Mouse (Mus musculus): ENCODE results near the gene Hopx. TPM values are rescaled to one million over a fixed set of nuclear protein-coding genes. Genes with fewer than 3 reads are reported as not detected.
A peak's percentile ranks its signal among the peaks of the same experiment; 100 is the strongest.

Gene Hopx
- 2.0 and 3.2 TPM in 2 replicates for polyA plus RNA-seq (2014; fragmentation: Nextera tagmentation; extraction: Ambion mirVana)

DNA sequence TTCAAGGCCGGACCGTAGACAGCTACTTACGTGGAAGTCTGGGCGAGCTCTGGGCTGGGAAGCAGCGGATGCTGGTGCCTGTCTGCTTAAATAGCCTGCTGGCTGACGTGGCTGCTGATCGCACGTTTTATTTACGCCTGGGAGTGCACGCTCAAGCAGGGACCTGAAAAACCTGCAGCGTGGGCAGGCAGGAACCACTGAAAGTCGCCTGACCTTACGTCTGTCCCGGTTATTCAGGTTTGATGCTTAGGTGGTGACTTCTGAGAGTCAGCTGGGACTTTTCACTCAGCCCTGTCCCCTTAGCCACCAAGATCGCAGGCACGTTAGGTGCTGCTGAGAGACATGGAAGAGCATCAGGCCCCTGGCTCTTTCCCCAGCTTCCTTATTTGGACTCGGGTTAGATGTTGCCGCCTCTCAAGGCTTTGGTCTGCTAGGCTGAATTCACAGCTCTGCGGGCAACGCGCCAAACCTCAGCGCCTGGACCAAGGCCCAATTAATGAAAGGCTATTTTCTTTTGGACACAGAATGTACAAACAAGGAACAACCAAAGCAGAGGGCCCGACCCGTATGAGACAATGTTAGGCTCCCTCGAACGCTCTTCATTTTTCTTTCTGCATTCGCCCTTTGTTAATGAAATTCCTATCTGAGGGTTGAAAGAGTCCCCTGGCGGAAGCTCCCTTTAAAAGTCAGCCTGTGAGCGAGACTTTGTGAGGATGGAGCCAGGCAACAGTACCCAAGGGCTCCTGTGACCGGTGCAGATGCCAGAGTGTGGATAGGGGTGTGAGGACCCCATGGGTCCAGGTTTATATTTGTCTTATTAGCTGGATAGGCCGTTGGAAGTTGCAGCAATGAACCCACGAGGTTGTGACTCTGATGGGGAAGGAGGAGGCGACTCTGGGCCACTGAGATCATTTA lies at the start of gene Hopx:
Gene Hopx (minus strand): TSS at position 305 of the 915 bp plus-strand sequence.
- H3K9me3 ChIP-seq (ENCODE audit: control insufficient read depth, low read length): no peaks in the 10 kb centered on the region
- H3K4me2 ChIP-seq (replicated peaks; ENCODE audit: low read depth, low read length): peak within 1 kb of the TSS; percentile 30; the same call in 1 of the 2 replicates
- H3K27ac ChIP-seq (ENCODE audit: low read depth, low read length): no peak within 1 kb of the TSS
- H3K4me1 ChIP-seq (ENCODE audit: control insufficient read depth, insufficient read depth, low read length): peaks cover 9% of the 10 kb centered on the region; the same call in 1 of the 2 replicates
- 40% methylated on average over 33 of the region's 33 CpGs for WGBS
- H3K27me3 ChIP-seq (ENCODE audit: control insufficient read depth, insufficient read depth, low read length): no peaks in the 10 kb centered on the region
- H3K36me3 ChIP-seq (ENCODE audit: control insufficient read depth, insufficient read depth, low read length): no peaks in the 10 kb centered on the region
- H3K9ac ChIP-seq (ENCODE audit: low read depth, low read length): peak within 1 kb of the TSS; percentile 31; the same call in 1 of the 2 replicates
- no peak within 1 kb of the TSS for H3K4me3 ChIP-seq (ENCODE audit: low read length)
- ATAC-seq (ENCODE audit: low FRiP score, low TSS enrichment): peak; percentile 65

DNA sequence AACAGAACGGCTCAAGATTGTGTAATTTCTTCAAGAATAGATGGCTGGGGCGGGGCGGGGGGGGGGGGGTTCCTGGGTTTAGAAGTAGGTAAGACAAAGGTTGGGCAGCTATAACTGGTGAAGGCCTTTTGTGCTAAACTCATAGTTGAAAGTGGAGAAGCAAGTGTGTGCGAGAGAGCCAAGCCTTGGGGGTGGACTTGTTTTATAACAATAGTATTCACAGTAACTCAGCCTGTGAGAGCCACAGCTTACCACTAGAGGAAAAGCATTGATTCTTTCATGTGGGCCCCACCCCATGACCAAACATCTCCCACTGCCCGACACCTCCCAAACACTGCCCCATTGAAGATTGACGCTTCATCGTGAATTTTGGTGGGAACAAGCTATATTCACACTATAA lies 48.7 kb upstream of the Hopx start:
- no peak for ATAC-seq (ENCODE audit: low FRiP score, low TSS enrichment)
- 66% methylated on average over 7 of the region's 7 CpGs for WGBS
- no peak overlapping the region for H3K4me2 ChIP-seq (replicated peaks; ENCODE audit: low read depth, low read length)
- H3K4me1 ChIP-seq (ENCODE audit: control insufficient read depth, insufficient read depth, low read length): no peaks in the 10 kb centered on the region
- H3K27ac ChIP-seq (ENCODE audit: low read depth, low read length): no peak overlapping the region
- no peak overlapping the region for H3K4me3 ChIP-seq (ENCODE audit: low read length)
- no peak overlapping the region for H3K9ac ChIP-seq (ENCODE audit: low read depth, low read length)
- no peaks in the 10 kb centered on the region for H3K36me3 ChIP-seq (ENCODE audit: control insufficient read depth, insufficient read depth, low read length)
- H3K27me3 ChIP-seq (ENCODE audit: control insufficient read depth, insufficient read depth, low read length): no peaks in the 10 kb centered on the region
- no peaks in the 10 kb centered on the region for H3K9me3 ChIP-seq (ENCODE audit: control insufficient read depth, low read length)

- no peak for ATAC-seq (ENCODE audit: low FRiP score, low TSS enrichment)
- Histone ChIP-seq H3K9ac (ENCODE audit: low read depth, low read length) (no peak overlapping the region), H3K27ac (ENCODE audit: low read depth, low read length) (no peak overlapping the region), H3K4me1 (ENCODE audit: control insufficient read depth, insufficient read depth, low read length) (no peaks in the 10 kb centered on the region), H3K27me3 (ENCODE audit: control insufficient read depth, insufficient read depth, low read length) (no peaks in the 10 kb centered on the region), H3K4me2 (replicated peaks; ENCODE audit: low read depth, low read length) (no peak overlapping the region), H3K9me3 (ENCODE audit: control insufficient read depth, low read length) (no peaks in the 10 kb centered on the region), H3K4me3 (ENCODE audit: low read length) (no peak overlapping the region), H3K36me3 (ENCODE audit: control insufficient read depth, insufficient read depth, low read length) (no peaks in the 10 kb centered on the region)
- 92% methylated on average over 3 of the region's 3 CpGs for WGBS
These were observed 47.6 kb upstream of the Hopx start for GRCm38 (mm10) chr5:77162566-77162965.

DNA sequence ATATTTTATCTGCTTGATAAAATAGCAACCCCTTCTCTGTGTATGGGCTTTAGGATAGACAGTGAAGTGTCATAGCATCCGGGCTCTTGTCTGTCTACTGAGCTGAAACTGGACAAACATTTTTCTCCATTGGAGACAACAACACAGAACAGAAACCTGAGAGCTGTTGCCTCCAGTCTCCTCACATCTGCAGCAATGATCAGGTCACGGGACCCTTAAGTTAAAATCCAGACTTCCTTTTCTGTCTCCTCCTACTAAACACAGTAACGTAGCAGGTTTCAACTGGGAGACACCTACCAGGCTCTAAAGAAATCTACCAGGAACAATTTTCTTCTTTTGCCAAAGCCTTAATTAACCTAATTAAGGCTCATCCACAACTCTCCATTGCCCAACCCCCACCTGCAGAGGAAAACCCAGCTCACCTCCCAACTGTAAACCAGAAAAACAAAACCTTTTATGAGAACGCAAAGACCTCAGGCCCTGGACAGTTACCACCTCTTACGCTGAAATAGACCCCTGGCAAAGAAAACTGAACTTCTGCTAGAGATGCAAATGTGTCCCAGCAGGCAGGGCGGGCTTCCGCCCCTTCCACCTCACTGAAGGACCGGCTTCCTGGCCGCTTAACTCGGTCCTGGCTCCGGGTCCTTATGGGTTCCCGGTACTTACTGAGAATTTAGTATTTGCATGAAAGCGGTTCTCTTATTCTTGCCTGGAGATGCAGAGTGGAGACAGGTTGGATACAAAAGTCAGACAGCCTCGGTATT lies 43.0 kb upstream of the Hopx start:
- 0 out of 2 replicates have a peak overlapping the region, but pooled peaks have one; percentile 8 for H3K27ac ChIP-seq (ENCODE audit: low read depth, low read length)
- ATAC-seq (ENCODE audit: low FRiP score, low TSS enrichment): peak; percentile 72; the same call in 1 of the 2 replicates
- no peaks in the 10 kb centered on the region for H3K27me3 ChIP-seq (ENCODE audit: control insufficient read depth, insufficient read depth, low read length)
- H3K9ac ChIP-seq (ENCODE audit: low read depth, low read length): no peak overlapping the region
- H3K4me1 ChIP-seq (ENCODE audit: control insufficient read depth, insufficient read depth, low read length): no peaks in the 10 kb centered on the region
- no peaks in the 10 kb centered on the region for H3K9me3 ChIP-seq (ENCODE audit: control insufficient read depth, low read length)
- no peaks in the 10 kb centered on the region for H3K36me3 ChIP-seq (ENCODE audit: control insufficient read depth, insufficient read depth, low read length)
- H3K4me3 ChIP-seq (ENCODE audit: low read length): no peak overlapping the region
- H3K4me2 ChIP-seq (replicated peaks; ENCODE audit: low read depth, low read length): no peak overlapping the region
- WGBS: 31% methylated on average over 14 of the region's 14 CpGs

DNA sequence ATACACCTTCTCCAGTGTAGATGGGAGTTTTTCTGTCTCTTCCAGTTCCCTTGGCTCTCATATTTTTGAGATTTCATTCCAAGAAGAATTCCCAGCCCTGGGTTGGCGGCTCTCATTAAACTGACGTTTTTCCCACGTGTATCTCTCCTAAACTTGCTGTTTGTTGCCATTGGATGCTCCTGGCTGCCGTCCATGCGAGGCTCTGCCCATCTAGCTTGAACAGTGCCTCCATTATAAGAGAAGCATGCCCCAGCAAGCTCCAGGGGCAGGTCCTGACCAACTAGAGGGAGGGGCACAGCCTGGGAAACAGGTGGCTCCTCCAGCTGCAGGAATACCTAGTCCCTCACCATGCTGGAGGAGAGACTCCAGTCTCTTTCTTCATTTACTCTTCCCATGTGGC lies 42.0 kb upstream of the Hopx start:
- no peak overlapping the region for H3K4me2 ChIP-seq (replicated peaks; ENCODE audit: low read depth, low read length)
- no peak overlapping the region for H3K4me3 ChIP-seq (ENCODE audit: low read length)
- H3K27me3 ChIP-seq (ENCODE audit: control insufficient read depth, insufficient read depth, low read length): no peaks in the 10 kb centered on the region
- H3K27ac ChIP-seq (ENCODE audit: low read depth, low read length): no peak overlapping the region
- no peak for ATAC-seq (ENCODE audit: low FRiP score, low TSS enrichment)
- no peak overlapping the region for H3K9ac ChIP-seq (ENCODE audit: low read depth, low read length)
- H3K36me3 ChIP-seq (ENCODE audit: control insufficient read depth, insufficient read depth, low read length): no peaks in the 10 kb centered on the region
- H3K4me1 ChIP-seq (ENCODE audit: control insufficient read depth, insufficient read depth, low read length): no peaks in the 10 kb centered on the region
- no peaks in the 10 kb centered on the region for H3K9me3 ChIP-seq (ENCODE audit: control insufficient read depth, low read length)
- 65% methylated on average over 5 of the region's 5 CpGs for WGBS

DNA sequence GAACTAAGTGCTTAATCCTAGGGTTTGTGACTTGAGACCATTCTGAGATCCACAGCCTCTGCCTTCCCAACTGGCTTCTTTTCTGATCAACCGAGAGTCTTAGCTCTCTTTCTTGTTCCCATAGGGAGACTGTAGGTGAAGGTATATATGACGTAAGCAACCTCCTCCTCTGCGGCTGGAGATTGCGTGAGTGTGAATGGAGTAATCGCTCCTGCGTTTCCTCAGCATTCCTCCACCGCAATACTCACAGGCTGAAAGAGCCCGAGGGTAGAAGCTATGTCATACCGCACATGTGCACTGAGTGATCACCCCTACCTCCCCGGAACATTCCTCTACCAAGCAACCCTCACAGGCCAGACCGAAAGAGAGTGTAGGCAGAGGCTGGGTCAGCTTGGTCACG lies 40.6 kb upstream of the Hopx start:
- Histone ChIP-seq H3K36me3 (ENCODE audit: control insufficient read depth, insufficient read depth, low read length) (no peaks in the 10 kb centered on the region), H3K4me3 (ENCODE audit: low read length) (no peak overlapping the region), H3K9ac (ENCODE audit: low read depth, low read length) (no peak overlapping the region), H3K27ac (ENCODE audit: low read depth, low read length) (no peak overlapping the region), H3K4me2 (replicated peaks; ENCODE audit: low read depth, low read length) (no peak overlapping the region), H3K9me3 (ENCODE audit: control insufficient read depth, low read length) (no peaks in the 10 kb centered on the region), H3K27me3 (ENCODE audit: control insufficient read depth, insufficient read depth, low read length) (no peaks in the 10 kb centered on the region), H3K4me1 (ENCODE audit: control insufficient read depth, insufficient read depth, low read length) (no peaks in the 10 kb centered on the region)
- 91% methylated on average over 12 of the region's 12 CpGs for WGBS
- ATAC-seq (ENCODE audit: low FRiP score, low TSS enrichment): no peak

GRCm38 (mm10) chr5:77154812-77155211 lies 39.9 kb upstream of the Hopx start:
- H3K4me3 ChIP-seq (ENCODE audit: low read length): no peak overlapping the region
- H3K27me3 ChIP-seq (ENCODE audit: control insufficient read depth, insufficient read depth, low read length): no peaks in the 10 kb centered on the region
- WGBS: 70% methylated on average over 5 of the region's 5 CpGs
- H3K27ac ChIP-seq (ENCODE audit: low read depth, low read length): no peak overlapping the region
- no peak for ATAC-seq (ENCODE audit: low FRiP score, low TSS enrichment)
- no peak overlapping the region for H3K4me2 ChIP-seq (replicated peaks; ENCODE audit: low read depth, low read length)
- H3K9ac ChIP-seq (ENCODE audit: low read depth, low read length): no peak overlapping the region
- no peaks in the 10 kb centered on the region for H3K36me3 ChIP-seq (ENCODE audit: control insufficient read depth, insufficient read depth, low read length)
- H3K4me1 ChIP-seq (ENCODE audit: control insufficient read depth, insufficient read depth, low read length): no peaks in the 10 kb centered on the region
- no peaks in the 10 kb centered on the region for H3K9me3 ChIP-seq (ENCODE audit: control insufficient read depth, low read length)

DNA sequence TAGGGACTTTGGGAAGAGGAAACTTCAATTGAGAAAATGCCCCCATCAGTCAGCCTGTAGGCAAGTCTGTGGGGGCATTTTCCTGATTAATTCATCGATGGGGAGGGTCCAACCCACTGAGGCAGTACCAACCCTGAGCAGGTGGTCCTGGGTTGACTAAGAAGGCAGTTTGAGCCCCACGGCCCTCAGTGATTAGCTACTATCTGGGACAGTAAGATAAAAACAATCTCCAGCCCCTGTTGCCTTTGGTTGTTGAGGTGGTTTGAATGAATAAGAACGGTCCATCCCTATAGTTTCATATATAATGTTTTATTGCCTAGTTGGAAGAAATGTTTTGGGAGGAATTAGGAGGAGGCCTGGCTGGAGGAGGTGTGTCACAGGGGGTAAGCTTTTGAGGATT lies 36.8 kb upstream of the Hopx start:
- H3K27ac ChIP-seq (ENCODE audit: low read depth, low read length): no peak overlapping the region
- ATAC-seq (ENCODE audit: low FRiP score, low TSS enrichment): no peak

GRCm38 (mm10) chr5:77151075-77151474 lies 36.2 kb upstream of the Hopx start:
- no peak for ATAC-seq (ENCODE audit: low FRiP score, low TSS enrichment)
- Histone ChIP-seq H3K4me2 (replicated peaks; ENCODE audit: low read depth, low read length) (no peak overlapping the region), H3K36me3 (ENCODE audit: control insufficient read depth, insufficient read depth, low read length) (no peaks in the 10 kb centered on the region), H3K4me3 (ENCODE audit: low read length) (no peak overlapping the region), H3K4me1 (ENCODE audit: control insufficient read depth, insufficient read depth, low read length) (no peaks in the 10 kb centered on the region), H3K9ac (ENCODE audit: low read depth, low read length) (no peak overlapping the region), H3K27me3 (ENCODE audit: control insufficient read depth, insufficient read depth, low read length) (no peaks in the 10 kb centered on the region), H3K9me3 (ENCODE audit: control insufficient read depth, low read length) (no peaks in the 10 kb centered on the region), H3K27ac (ENCODE audit: low read depth, low read length) (no peak overlapping the region)
- WGBS: 84% methylated on average over 7 of the region's 7 CpGs

More for the DNA sequence above, 36.8 kb upstream of the Hopx start:
- Histone ChIP-seq H3K4me2 (replicated peaks; ENCODE audit: low read depth, low read length) (no peak overlapping the region), H3K4me1 (ENCODE audit: control insufficient read depth, insufficient read depth, low read length) (no peaks in the 10 kb centered on the region), H3K36me3 (ENCODE audit: control insufficient read depth, insufficient read depth, low read length) (no peaks in the 10 kb centered on the region), H3K9me3 (ENCODE audit: control insufficient read depth, low read length) (no peaks in the 10 kb centered on the region), H3K9ac (ENCODE audit: low read depth, low read length) (no peak overlapping the region), H3K27me3 (ENCODE audit: control insufficient read depth, insufficient read depth, low read length) (no peaks in the 10 kb centered on the region), H3K4me3 (ENCODE audit: low read length) (no peak overlapping the region)
- WGBS: 84% methylated on average over 3 of the region's 3 CpGs
